Mouse (Mus musculus): ENCODE measurements at regions not wholly inside any gene's neighbourhood (a gene's known extent, or its start where the extent isn't known, plus 50 kb on each side); places are given as distances from the start of the nearest gene placed in this dataset.

GRCm38 (mm10) chr3:21965556-21965955 lies 110.9 kb upstream of the Tbl1xr1 start:
- Histone ChIP-seq H3K4me1 (replicated peaks; ENCODE audit: control insufficient read depth, insufficient read depth, low read length) (peaks cover 6% of the 10 kb centered on the region; the same call in 1 of the 2 replicates), H3K9me3 (ENCODE audit: control insufficient read depth, low read length) (no peaks in the 10 kb centered on the region), H3K27ac (ENCODE audit: low read length) (no peak overlapping the region), H3K9ac (replicated peaks; ENCODE audit: low read depth, low read length) (no peak overlapping the region), H3K27me3 (replicated peaks; ENCODE audit: control insufficient read depth, insufficient read depth, low read length) (no peaks in the 10 kb centered on the region), H3K4me3 (replicated peaks; ENCODE audit: low read length) (no peak overlapping the region), H3K4me2 (ENCODE audit: low read length) (no peak overlapping the region), H3K36me3 (ENCODE audit: control insufficient read depth, insufficient read depth) (no peaks in the 10 kb centered on the region)
- ATAC-seq: no peak
- WGBS: 89% methylated on average over 1 of the region's 1 CpGs

- ATAC-seq: no peak
Measured at GRCm38 (mm10) chr3:21971731-21972130, 104.7 kb upstream of the Tbl1xr1 start.

GRCm38 (mm10) chr3:21973153-21973552 lies 103.3 kb upstream of the Tbl1xr1 start:
- Histone ChIP-seq H3K27me3 (replicated peaks; ENCODE audit: control insufficient read depth, insufficient read depth, low read length) (no peaks in the 10 kb centered on the region), H3K4me3 (replicated peaks; ENCODE audit: low read length) (no peak overlapping the region), H3K9ac (replicated peaks; ENCODE audit: low read depth, low read length) (no peak overlapping the region), H3K4me2 (ENCODE audit: low read length) (no peak overlapping the region), H3K36me3 (ENCODE audit: control insufficient read depth, insufficient read depth) (no peaks in the 10 kb centered on the region), H3K4me1 (replicated peaks; ENCODE audit: control insufficient read depth, insufficient read depth, low read length) (no peaks in the 10 kb centered on the region), H3K27ac (ENCODE audit: low read length) (no peak overlapping the region), H3K9me3 (ENCODE audit: control insufficient read depth, low read length) (no peaks in the 10 kb centered on the region)
- WGBS: 95% methylated on average over 1 of the region's 1 CpGs
- no peak for ATAC-seq

More at GRCm38 (mm10) chr3:21971731-21972130, 104.7 kb upstream of the Tbl1xr1 start:
- H3K4me3 ChIP-seq (replicated peaks; ENCODE audit: low read length): no peak overlapping the region
- H3K9me3 ChIP-seq (ENCODE audit: control insufficient read depth, low read length): no peaks in the 10 kb centered on the region
- H3K4me2 ChIP-seq (ENCODE audit: low read length): no peak overlapping the region
- H3K36me3 ChIP-seq (ENCODE audit: control insufficient read depth, insufficient read depth): no peaks in the 10 kb centered on the region
- H3K27ac ChIP-seq (ENCODE audit: low read length): no peak overlapping the region
- no peaks in the 10 kb centered on the region for H3K4me1 ChIP-seq (replicated peaks; ENCODE audit: control insufficient read depth, insufficient read depth, low read length)
- 87% methylated on average over 1 of the region's 1 CpGs for WGBS
- H3K9ac ChIP-seq (replicated peaks; ENCODE audit: low read depth, low read length): no peak overlapping the region
- H3K27me3 ChIP-seq (replicated peaks; ENCODE audit: control insufficient read depth, insufficient read depth, low read length): no peaks in the 10 kb centered on the region

GRCm38 (mm10) chr3:21973681-21974080 lies 102.8 kb upstream of the Tbl1xr1 start:
- Histone ChIP-seq H3K27ac (ENCODE audit: low read length) (no peak overlapping the region), H3K4me1 (replicated peaks; ENCODE audit: control insufficient read depth, insufficient read depth, low read length) (no peaks in the 10 kb centered on the region), H3K36me3 (ENCODE audit: control insufficient read depth, insufficient read depth) (no peaks in the 10 kb centered on the region), H3K27me3 (replicated peaks; ENCODE audit: control insufficient read depth, insufficient read depth, low read length) (no peaks in the 10 kb centered on the region), H3K4me3 (replicated peaks; ENCODE audit: low read length) (no peak overlapping the region), H3K9ac (replicated peaks; ENCODE audit: low read depth, low read length) (no peak overlapping the region), H3K4me2 (ENCODE audit: low read length) (no peak overlapping the region), H3K9me3 (ENCODE audit: control insufficient read depth, low read length) (no peaks in the 10 kb centered on the region)
- 84% methylated on average over 7 of the region's 7 CpGs for WGBS
- ATAC-seq: no peak

GRCm38 (mm10) chr3:21974766-21975165 lies 101.7 kb upstream of the Tbl1xr1 start:
- no peak for ATAC-seq
- Histone ChIP-seq H3K9ac (replicated peaks; ENCODE audit: low read depth, low read length) (no peak overlapping the region), H3K4me3 (replicated peaks; ENCODE audit: low read length) (no peak overlapping the region), H3K27ac (ENCODE audit: low read length) (no peak overlapping the region), H3K27me3 (replicated peaks; ENCODE audit: control insufficient read depth, insufficient read depth, low read length) (no peaks in the 10 kb centered on the region), H3K4me1 (replicated peaks; ENCODE audit: control insufficient read depth, insufficient read depth, low read length) (no peaks in the 10 kb centered on the region), H3K36me3 (ENCODE audit: control insufficient read depth, insufficient read depth) (no peaks in the 10 kb centered on the region), H3K9me3 (ENCODE audit: control insufficient read depth, low read length) (no peaks in the 10 kb centered on the region), H3K4me2 (ENCODE audit: low read length) (no peak overlapping the region)
- WGBS: 91% methylated on average over 2 of the region's 2 CpGs

GRCm38 (mm10) chr3:21977775-21978174 lies 98.7 kb upstream of the Tbl1xr1 start:
- Histone ChIP-seq H3K4me2 (ENCODE audit: low read length) (no peak overlapping the region), H3K27me3 (replicated peaks; ENCODE audit: control insufficient read depth, insufficient read depth, low read length) (no peaks in the 10 kb centered on the region), H3K9ac (replicated peaks; ENCODE audit: low read depth, low read length) (no peak overlapping the region), H3K4me1 (replicated peaks; ENCODE audit: control insufficient read depth, insufficient read depth, low read length) (no peaks in the 10 kb centered on the region), H3K4me3 (replicated peaks; ENCODE audit: low read length) (no peak overlapping the region), H3K27ac (ENCODE audit: low read length) (no peak overlapping the region), H3K9me3 (ENCODE audit: control insufficient read depth, low read length) (no peaks in the 10 kb centered on the region), H3K36me3 (ENCODE audit: control insufficient read depth, insufficient read depth) (no peaks in the 10 kb centered on the region)
- ATAC-seq: no peak
- 94% methylated on average over 1 of the region's 1 CpGs for WGBS

- Histone ChIP-seq H3K27ac (ENCODE audit: low read length) (no peak overlapping the region), H3K9me3 (ENCODE audit: control insufficient read depth, low read length) (no peaks in the 10 kb centered on the region), H3K4me1 (replicated peaks; ENCODE audit: control insufficient read depth, insufficient read depth, low read length) (no peaks in the 10 kb centered on the region), H3K27me3 (replicated peaks; ENCODE audit: control insufficient read depth, insufficient read depth, low read length) (no peaks in the 10 kb centered on the region), H3K36me3 (ENCODE audit: control insufficient read depth, insufficient read depth) (no peaks in the 10 kb centered on the region), H3K4me3 (replicated peaks; ENCODE audit: low read length) (no peak overlapping the region), H3K9ac (replicated peaks; ENCODE audit: low read depth, low read length) (no peak overlapping the region), H3K4me2 (ENCODE audit: low read length) (no peak overlapping the region)
- 89% methylated on average over 8 of the region's 8 CpGs for WGBS
- no peak for ATAC-seq
Measured at GRCm38 (mm10) chr3:21982991-21983390, 93.5 kb upstream of the Tbl1xr1 start.

GRCm38 (mm10) chr3:21983993-21984725 lies 92.3 kb upstream of the Tbl1xr1 start:
- Histone ChIP-seq H3K4me2 (ENCODE audit: low read length) (no peak overlapping the region), H3K27me3 (replicated peaks; ENCODE audit: control insufficient read depth, insufficient read depth, low read length) (no peaks in the 10 kb centered on the region), H3K4me1 (replicated peaks; ENCODE audit: control insufficient read depth, insufficient read depth, low read length) (no peaks in the 10 kb centered on the region), H3K4me3 (replicated peaks; ENCODE audit: low read length) (no peak overlapping the region), H3K36me3 (ENCODE audit: control insufficient read depth, insufficient read depth) (no peaks in the 10 kb centered on the region), H3K9me3 (ENCODE audit: control insufficient read depth, low read length) (no peaks in the 10 kb centered on the region), H3K9ac (replicated peaks; ENCODE audit: low read depth, low read length) (no peak overlapping the region), H3K27ac (ENCODE audit: low read length) (no peak overlapping the region)
- WGBS: 31% methylated on average over 2 of the region's 2 CpGs
- ATAC-seq: no peak

- Histone ChIP-seq H3K36me3 (ENCODE audit: control insufficient read depth, insufficient read depth) (no peaks in the 10 kb centered on the region), H3K27me3 (replicated peaks; ENCODE audit: control insufficient read depth, insufficient read depth, low read length) (no peaks in the 10 kb centered on the region), H3K9me3 (ENCODE audit: control insufficient read depth, low read length) (no peaks in the 10 kb centered on the region), H3K9ac (replicated peaks; ENCODE audit: low read depth, low read length) (no peak overlapping the region), H3K27ac (ENCODE audit: low read length) (no peak overlapping the region), H3K4me2 (ENCODE audit: low read length) (no peak overlapping the region), H3K4me1 (replicated peaks; ENCODE audit: control insufficient read depth, insufficient read depth, low read length) (no peaks in the 10 kb centered on the region), H3K4me3 (replicated peaks; ENCODE audit: low read length) (no peak overlapping the region)
- WGBS: 69% methylated on average over 2 of the region's 2 CpGs
- no peak for ATAC-seq
Measured at GRCm38 (mm10) chr3:21984807-21985206, 91.6 kb upstream of the Tbl1xr1 start.
